ENCODE assay signal across 8 mouse cellular contexts in genomic region chr5:135744742-135745141, GRCm38 (mm10). TPM values are rescaled to one million over a fixed set of nuclear protein-coding genes. Genes with fewer than 3 reads are reported as not detected.
DNase-seq lines count a peak whose midpoint lies in the region; ATAC-seq and TF ChIP-seq lines count a peak whose summit lies in the region.

No protein-coding gene starts in this region.

- peak overlapping the region; percentile 81 for H3K4me3 ChIP-seq in lung, embryonic 14.5 days (ENCODE audit: low read depth, low read length)
- peak overlapping the region; percentile 81 for H3K4me3 ChIP-seq in forebrain, embryonic 10.5 days
- peak overlapping the region; percentile 85 for H3K4me3 ChIP-seq in limb, embryonic 13.5 days
- H3K4me3 ChIP-seq in olfactory bulb, adult 2 months (ENCODE audit: insufficient read depth, low read depth, low read length) = peak overlapping the region; percentile 66

- TF ChIP-seq POLR2A in olfactory bulb, adult 2 months (IDR thresholded peaks at IDR 0.05; ENCODE audit: insufficient read depth, low read depth, low read length) = no peak

- peak overlapping the region; percentile 53 for H3K9ac ChIP-seq in lung, embryonic 14.5 days
- H3K9ac ChIP-seq in limb, embryonic 13.5 days = peak overlapping the region; percentile 61

- no peak for TF ChIP-seq CTCF in lung, embryonic 14.5 days (IDR thresholded peaks at IDR 0.05; ENCODE audit: low read depth)
- no peak for TF ChIP-seq CTCF in olfactory bulb, adult 2 months (IDR thresholded peaks at IDR 0.05; ENCODE audit: insufficient read depth, low read depth, low read length)

- no peak for ATAC-seq in lung, embryonic 14.5 days (ENCODE audit: insufficient read depth)
- no peak for ATAC-seq in limb, embryonic 13.5 days (ENCODE audit: low FRiP score, low read depth)

- H3K9me3 ChIP-seq in lung, embryonic 14.5 days (ENCODE audit: low read depth, low read length) = no peaks in the 10 kb centered on the region
- peaks cover 19% of the 10 kb centered on the region for H3K9me3 ChIP-seq in forebrain, embryonic 10.5 days
- peaks cover 6% of the 10 kb centered on the region; the same call in 1 of the 2 replicates for H3K9me3 ChIP-seq in limb, embryonic 13.5 days

- H3K27me3 ChIP-seq in lung, embryonic 14.5 days (ENCODE audit: insufficient read depth, low read length) = no peaks in the 10 kb centered on the region
- H3K27me3 ChIP-seq in forebrain, embryonic 10.5 days (ENCODE audit: poor library complexity, severe bottlenecking) = peaks cover 15% of the 10 kb centered on the region
- no peaks in the 10 kb centered on the region for H3K27me3 ChIP-seq in limb, embryonic 13.5 days

- no peaks in the 10 kb centered on the region for H3K4me1 ChIP-seq in lung, embryonic 14.5 days (ENCODE audit: insufficient read depth)
- H3K4me1 ChIP-seq in forebrain, embryonic 10.5 days = peaks cover 24% of the 10 kb centered on the region
- peaks cover 23% of the 10 kb centered on the region for H3K4me1 ChIP-seq in limb, embryonic 13.5 days
- peaks cover 8% of the 10 kb centered on the region for H3K4me1 ChIP-seq in olfactory bulb, adult 2 months (ENCODE audit: control insufficient read depth, insufficient read depth, low read length)

- WGBS in lung, embryonic 14.5 days = 13% methylated on average over 12 of the region's 12 CpGs
- 22% methylated on average over 12 of the region's 12 CpGs for WGBS in forebrain, embryonic 10.5 days
- 18% methylated on average over 12 of the region's 12 CpGs for WGBS in limb, embryonic 13.5 days
- 19% methylated on average over 12 of the region's 12 CpGs for WGBS in olfactory bulb, adult 2 months

- no peak for DNase-seq in lung, embryonic 14.5 days
- no peak for DNase-seq in lung, postnatal 25 days (ENCODE audit: low spot score)
- DNase-seq in forebrain, embryonic 10.5 days (ENCODE audit: extremely low spot score, low spot score) = no peak
- DNase-seq in right cerebral cortex, adult 2 months (ENCODE audit: low spot score in 2 of 2) = no peak
- no peak for DNase-seq in gastrocnemius, postnatal 4 days (ENCODE audit: low spot score in 2 of 2)
- DNase-seq in layer of hippocampus, adult 9-10 months (ENCODE audit: low spot score) = no peak

- peak overlapping the region; percentile 19; the same call in 1 of the 2 replicates for H3K27ac ChIP-seq in lung, embryonic 14.5 days (ENCODE audit: low read depth)
- peak overlapping the region; percentile 84 for H3K27ac ChIP-seq in forebrain, embryonic 10.5 days
- H3K27ac ChIP-seq in limb, embryonic 13.5 days = peak overlapping the region; percentile 63; the same call in 1 of the 2 replicates
- H3K27ac ChIP-seq in olfactory bulb, adult 2 months (ENCODE audit: insufficient read depth, low read depth, low read length) = no peak overlapping the region

- peaks cover 9% of the 10 kb centered on the region; the same call in 1 of the 2 replicates for H3K36me3 ChIP-seq in lung, embryonic 14.5 days (ENCODE audit: insufficient read depth)
- peaks cover 21% of the 10 kb centered on the region for H3K36me3 ChIP-seq in forebrain, embryonic 10.5 days (replicated peaks)
- peaks cover 18% of the 10 kb centered on the region for H3K36me3 ChIP-seq in limb, embryonic 13.5 days

- peak overlapping the region; percentile 93 for H3K4me2 ChIP-seq in lung, embryonic 14.5 days
- H3K4me2 ChIP-seq in limb, embryonic 13.5 days (replicated peaks) = peak overlapping the region; percentile 92

RNA-seq across cellular contexts. Expression of gene Tmem120a, which starts 0.5 kb away (rescaled TPM):
- 38.6 and 43.5 TPM in 2 replicates for polyA plus RNA-seq in lung, embryonic 14.5 days (2014; fragmentation: Nextera tagmentation; extraction: Ambion mirVana)
- polyA plus RNA-seq in forebrain, embryonic 10.5 days (2016; fragmentation: Nextera tagmentation; extraction: Ambion mirVana) = 54.5 and 61.6 TPM in 2 replicates
- polyA plus RNA-seq in limb, embryonic 13.5 days (2015; fragmentation: Nextera tagmentation; extraction: Ambion mirVana) = 49.3 and 49.4 TPM in 2 replicates
- not detected in 2 replicates for polyA plus RNA-seq in olfactory bulb, adult 2 months (2012; ENCODE audit: insufficient read depth, insufficient read length, low replicate concordance, missing spikeins)
- total RNA-seq in gastrocnemius, postnatal 4 days (2021) = 10 to 100 TPM; 11.9 to 15.8 TPM

RNA-seq across cellular contexts. Expression of gene Styxl1, which starts 33.4 kb away (rescaled TPM):
- not detected in 2 replicates for polyA plus RNA-seq in lung, embryonic 14.5 days (2014; fragmentation: Nextera tagmentation; extraction: Ambion mirVana)
- 0.25 TPM in 1 of 2 replicates, not detected in the other for polyA plus RNA-seq in forebrain, embryonic 10.5 days (2016; fragmentation: Nextera tagmentation; extraction: Ambion mirVana)
- polyA plus RNA-seq in limb, embryonic 13.5 days (2015; fragmentation: Nextera tagmentation; extraction: Ambion mirVana) = 0.37 TPM in 1 of 2 replicates, not detected in the other
- polyA plus RNA-seq in olfactory bulb, adult 2 months (2012; ENCODE audit: insufficient read depth, insufficient read length, low replicate concordance, missing spikeins) = not detected in 2 replicates
- total RNA-seq in gastrocnemius, postnatal 4 days (2021) = under 1 TPM; 0.47 to 0.49 TPM

RNA-seq across cellular contexts. Expression of gene Mdh2, which starts 33.5 kb away (rescaled TPM):
- polyA plus RNA-seq in lung, embryonic 14.5 days (2014; fragmentation: Nextera tagmentation; extraction: Ambion mirVana) = 464 and 470 TPM in 2 replicates
- 573 and 579 TPM in 2 replicates for polyA plus RNA-seq in forebrain, embryonic 10.5 days (2016; fragmentation: Nextera tagmentation; extraction: Ambion mirVana)
- polyA plus RNA-seq in limb, embryonic 13.5 days (2015; fragmentation: Nextera tagmentation; extraction: Ambion mirVana) = 449 and 457 TPM in 2 replicates
- polyA plus RNA-seq in olfactory bulb, adult 2 months (2012; ENCODE audit: insufficient read depth, insufficient read length, low replicate concordance, missing spikeins) = 359 and 724 TPM in 2 replicates
- total RNA-seq in gastrocnemius, postnatal 4 days (2021) = 100 to 1,000 TPM; 712 to 717 TPM

Comparison
In these comparisons a context has a peak if more than half of its experiments do, and no peak if none do; other contexts are left out.
1. RNA of gene Tmem120a, which starts 0.5 kb away (polyA plus RNA-seq): 54.5 to 61.6 TPM in forebrain, embryonic 10.5 days, 49.3 to 49.4 TPM in limb, embryonic 13.5 days and 38.6 to 43.5 TPM in lung, embryonic 14.5 days; not detected in olfactory bulb, adult 2 months; every median in the first group is over 10 times any median in the second.
2. Peak in every context shown above with its lines, with median percentiles within 50 percentile points of each other: H3K4me3 ChIP-seq.